Mouse (Mus musculus) leukemia stem cell, adult 10-12 weeks (primary cell): ENCODE data around the gene Spast. TPM values are rescaled to one million over a fixed set of nuclear protein-coding genes. Genes with fewer than 3 reads are reported as not detected.

Experiments
- polyA plus RNA-seq: library from polyadenylated mRNA; stranded (reverse); fragments of >175 nt; gene quantifications from 2 replicates; pipeline ENCODE4 v1.2.3, GENCODE M21; 2012; ENCODE audit warnings: low replicate concordance

Gene Spast
- 15.0 and 18.9 TPM in 2 replicates for polyA plus RNA-seq

DNA sequence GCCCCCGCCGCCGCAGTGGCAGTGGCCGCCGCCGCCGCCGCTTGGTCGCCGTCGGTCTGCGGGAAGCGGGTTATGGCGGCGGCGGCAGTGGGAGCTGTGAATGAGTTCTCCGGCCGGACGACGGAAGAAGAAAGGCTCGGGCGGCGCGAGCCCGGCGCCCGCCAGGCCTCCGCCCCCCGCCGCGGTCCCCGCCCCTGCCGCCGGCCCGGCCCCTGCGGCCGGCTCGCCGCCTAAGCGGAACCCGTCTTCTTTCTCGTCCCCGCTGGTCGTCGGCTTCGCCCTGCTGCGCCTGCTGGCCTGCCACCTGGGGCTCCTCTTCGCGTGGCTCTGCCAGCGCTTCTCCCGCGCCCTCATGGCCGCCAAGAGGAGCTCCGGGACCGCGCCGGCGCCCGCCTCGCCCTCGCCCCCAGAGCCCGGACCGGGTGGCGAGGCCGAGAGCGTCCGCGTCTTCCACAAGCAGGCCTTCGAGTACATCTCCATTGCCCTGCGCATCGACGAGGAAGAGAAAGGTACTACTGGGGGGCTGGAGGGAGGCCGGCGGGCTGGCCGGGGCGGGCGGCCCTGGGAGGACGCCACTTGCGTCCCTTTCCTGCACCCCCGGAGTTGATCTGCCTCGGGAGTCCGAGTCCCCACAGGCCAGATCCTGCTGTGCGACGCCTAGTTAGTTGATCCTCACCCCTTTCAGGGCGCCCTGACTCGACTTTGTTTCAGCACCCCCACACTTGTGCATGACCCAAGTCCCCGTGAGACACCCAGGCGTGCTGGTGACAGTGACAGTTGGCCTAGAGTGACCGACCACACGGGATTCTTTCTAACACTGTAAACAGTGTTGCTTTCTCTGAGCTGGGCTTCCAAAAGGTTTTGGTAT, at the start of gene Spast:
TSS of gene Spast (plus strand) at position 51 of the 868 bp plus-strand sequence.

GRCm38 (mm10) chr17:74295026-74295970, 43.5 kb upstream of the Spast start, which contains the start of gene Memo1:
TSS of gene Memo1 (minus strand) at chr17:74295521.

GRCm38 (mm10) chr17:74323844-74324243, 14.9 kb upstream of the Spast start, which contains the start of gene Dpy30:
TSS of gene Dpy30 (minus strand) at chr17:74323944.

GRCm38 (mm10) chr17:74395383-74396065, 56.7 kb downstream of the Spast start, which contains the start of gene Slc30a6:
TSS of gene Slc30a6 (plus strand) at chr17:74395608.

Other genes with a start within 250 kb of the Spast start
- gene Memo1, start 43.5 kb upstream of the Spast start, polyA plus RNA-seq = 16.8 and 25.5 TPM in 2 replicates
- 30.5 and 50.2 TPM in 2 replicates for gene Dpy30, start 15.0 kb upstream of the Spast start, polyA plus RNA-seq
- 1.2 and 2.8 TPM in 2 replicates for gene Slc30a6, start 56.6 kb downstream of the Spast start, polyA plus RNA-seq
- 0.09 and 0.25 TPM in 2 replicates for gene Nlrc4, start 120.2 kb downstream of the Spast start, polyA plus RNA-seq
- 43.8 and 53.5 TPM in 2 replicates for gene Yipf4, start 150.5 kb downstream of the Spast start, polyA plus RNA-seq
- 31.9 and 39.5 TPM in 2 replicates for gene Birc6, start 189.3 kb downstream of the Spast start, polyA plus RNA-seq